ENCODE assay signal across 22 mouse cellular contexts in the genomic region with DNA sequence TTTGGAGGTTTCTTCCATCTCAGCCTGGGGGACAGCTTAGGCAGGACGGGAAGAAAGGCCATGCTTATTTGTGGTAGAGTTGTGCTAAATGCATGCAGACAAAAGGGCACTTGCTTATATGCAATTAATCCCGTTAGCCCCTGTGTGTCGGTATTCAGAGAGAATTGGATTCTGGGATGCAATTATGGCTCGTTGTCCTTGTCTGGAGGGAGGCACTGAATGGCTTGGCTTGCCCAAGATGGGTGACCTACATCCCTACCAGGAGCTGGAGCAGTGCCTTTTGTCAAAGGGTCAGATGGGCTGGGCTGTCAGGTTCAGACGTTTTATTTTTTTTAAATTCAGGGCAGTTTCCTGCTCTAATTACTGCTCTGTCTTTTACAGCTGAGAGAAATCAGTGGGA.
A peak's percentile ranks its signal among the peaks of the same experiment; 100 is the strongest.
DNase-seq lines count a peak whose midpoint lies in the region; ATAC-seq and TF ChIP-seq lines count a peak whose summit lies in the region.
"Had no signal": no experiment of that assay in that cellular context is flagged by ENCODE, and none has a peak within 500 bp of the region (broad histone marks: within the 10 kb centered on the region; RNA-seq: fewer than 3 reads in every experiment).

No protein-coding gene starts in this region.

- H3K4me2 ChIP-seq in forebrain, embryonic 16.5 days (ENCODE audit: low read length) = no peak overlapping the region
- H3K4me2 ChIP-seq in midbrain, embryonic 11.5 days = no peak overlapping the region
- H3K4me2 ChIP-seq in midbrain, postnatal 0 days (ENCODE audit: low read depth, low read length, poor library complexity, severe bottlenecking) = no peak overlapping the region
- H3K4me2 ChIP-seq: embryonic facial prominence, embryonic 12.5 days; hindbrain, embryonic 13.5 days had no signal

- intact Hi-C loops in heart, postnatal 14 days (cut with DNase I) = no loop called here

- no peaks in the 10 kb centered on the region for H3K9me3 ChIP-seq in forebrain, embryonic 16.5 days (ENCODE audit: control insufficient read depth, low read length)
- peaks cover 7% of the 10 kb centered on the region; the same call in 1 of the 2 replicates for H3K9me3 ChIP-seq in forebrain, embryonic 10.5 days
- no peaks in the 10 kb centered on the region; the same call in 1 of the 2 replicates for H3K9me3 ChIP-seq in midbrain, embryonic 11.5 days (ENCODE audit: control insufficient read depth, low read length)
- H3K9me3 ChIP-seq in midbrain, postnatal 0 days (ENCODE audit: low read length) = no peaks in the 10 kb centered on the region
- H3K9me3 ChIP-seq: embryonic facial prominence, embryonic 12.5 days; heart, embryonic 10.5 days had no signal

- H3K36me3 ChIP-seq in forebrain, embryonic 16.5 days (ENCODE audit: control insufficient read depth, insufficient read depth) = no peaks in the 10 kb centered on the region
- H3K36me3 ChIP-seq in forebrain, embryonic 10.5 days (replicated peaks) = no peaks in the 10 kb centered on the region
- H3K36me3 ChIP-seq in midbrain, embryonic 11.5 days (ENCODE audit: control insufficient read depth, insufficient read depth, low read length) = no peaks in the 10 kb centered on the region
- no peaks in the 10 kb centered on the region for H3K36me3 ChIP-seq in midbrain, postnatal 0 days (ENCODE audit: insufficient read depth, low read length)
- H3K36me3 ChIP-seq: embryonic facial prominence, embryonic 12.5 days; heart, embryonic 10.5 days; hindbrain, embryonic 13.5 days had no signal

- peak; percentile 2 for DNase-seq in cerebellum, adult 9-10 months
- no peak for DNase-seq in cerebellum, adult 8-10 months
- DNase-seq in forebrain, embryonic 10.5 days (ENCODE audit: extremely low spot score, low spot score) = no peak
- peak; percentile 37 for DNase-seq in midbrain, embryonic 11.5 days (ENCODE audit: low spot score, missing footprints)
- DNase-seq in midbrain, postnatal 0 days (ENCODE audit: low spot score) = no peak
- peak; percentile 84 for DNase-seq in retina, embryonic 14.5 days (ENCODE audit: low spot score)
- no peak for DNase-seq in heart, postnatal 14 days
- DNase-seq: adrenal gland, postnatal 14 days; B cell, adult 2 months; cerebellum, adult 18-20 months; cerebellum, postnatal 14 days; embryo, embryonic 11 days; gastrocnemius, postnatal 10 days; heart, adult 18-20 months; heart, postnatal 10 days had no signal

- ATAC-seq in forebrain, embryonic 16.5 days = 0 out of 2 replicates have a peak, but pooled peaks have one; percentile 33
- no peak for ATAC-seq in midbrain, embryonic 11.5 days (ENCODE audit: low FRiP score)
- ATAC-seq in midbrain, postnatal 0 days (ENCODE audit: low FRiP score) = no peak
- ATAC-seq: activated CD4-positive, CD25-positive, alpha-beta regulatory T cell, adult 4 months; intestine, postnatal 0 days; Patski had no signal

- peak overlapping the region; percentile 29; the same call in 1 of the 2 replicates for H3K27ac ChIP-seq in forebrain, embryonic 16.5 days (ENCODE audit: low read length)
- no peak overlapping the region for H3K27ac ChIP-seq in forebrain, embryonic 10.5 days
- H3K27ac ChIP-seq in midbrain, embryonic 11.5 days (ENCODE audit: low read depth, low read length) = no peak overlapping the region
- no peak overlapping the region for H3K27ac ChIP-seq in midbrain, postnatal 0 days (ENCODE audit: low read depth, low read length)
- H3K27ac ChIP-seq: embryonic facial prominence, embryonic 12.5 days; heart, embryonic 10.5 days; hindbrain, embryonic 13.5 days had no signal

- TF ChIP-seq CTCF in midbrain, postnatal 0 days (IDR thresholded peaks at IDR 0.05) = no peak

- no peak overlapping the region for H3K4me3 ChIP-seq in forebrain, embryonic 16.5 days (replicated peaks; ENCODE audit: low read length)
- no peak overlapping the region for H3K4me3 ChIP-seq in forebrain, embryonic 10.5 days
- no peak overlapping the region for H3K4me3 ChIP-seq in midbrain, embryonic 11.5 days (ENCODE audit: low read depth, low read length)
- H3K4me3 ChIP-seq in midbrain, postnatal 0 days (ENCODE audit: low read depth, low read length) = no peak overlapping the region
- H3K4me3 ChIP-seq: embryonic facial prominence, embryonic 12.5 days; heart, embryonic 10.5 days; hindbrain, embryonic 13.5 days had no signal

- no peaks in the 10 kb centered on the region for H3K27me3 ChIP-seq in forebrain, embryonic 16.5 days (replicated peaks; ENCODE audit: control insufficient read depth, insufficient read depth, low read length)
- peaks cover 78% of the 10 kb centered on the region for H3K27me3 ChIP-seq in forebrain, embryonic 10.5 days (ENCODE audit: poor library complexity, severe bottlenecking)
- peaks cover 2% of the 10 kb centered on the region; the same call in 1 of the 2 replicates for H3K27me3 ChIP-seq in midbrain, embryonic 11.5 days (ENCODE audit: control insufficient read depth, insufficient read depth, low read length)
- no peaks in the 10 kb centered on the region for H3K27me3 ChIP-seq in midbrain, postnatal 0 days (ENCODE audit: insufficient read depth, low read length)
- H3K27me3 ChIP-seq: embryonic facial prominence, embryonic 12.5 days; hindbrain, embryonic 13.5 days had no signal

- no peak overlapping the region for H3K9ac ChIP-seq in forebrain, embryonic 16.5 days (replicated peaks; ENCODE audit: low read depth, low read length)
- H3K9ac ChIP-seq in midbrain, embryonic 11.5 days (ENCODE audit: low read length) = no peak overlapping the region
- no peak overlapping the region for H3K9ac ChIP-seq in midbrain, postnatal 0 days (replicated peaks; ENCODE audit: low read length, poor library complexity, severe bottlenecking)
- H3K9ac ChIP-seq: embryonic facial prominence, embryonic 12.5 days; hindbrain, embryonic 13.5 days had no signal

- H3K4me1 ChIP-seq in forebrain, embryonic 16.5 days (replicated peaks; ENCODE audit: control insufficient read depth, insufficient read depth, low read length) = peaks cover 5% of the 10 kb centered on the region
- peaks cover 16% of the 10 kb centered on the region for H3K4me1 ChIP-seq in forebrain, embryonic 10.5 days
- no peaks in the 10 kb centered on the region for H3K4me1 ChIP-seq in midbrain, embryonic 11.5 days (ENCODE audit: control insufficient read depth, insufficient read depth, low read length)
- no peaks in the 10 kb centered on the region for H3K4me1 ChIP-seq in midbrain, postnatal 0 days (ENCODE audit: insufficient read depth, low read length)
- H3K4me1 ChIP-seq: embryonic facial prominence, embryonic 12.5 days; heart, embryonic 10.5 days; hindbrain, embryonic 13.5 days had no signal

- 3% methylated on average over 5 of the region's 5 CpGs for WGBS in forebrain, embryonic 16.5 days
- 16% methylated on average over 5 of the region's 5 CpGs for WGBS in forebrain, embryonic 10.5 days
- 35% methylated on average over 5 of the region's 5 CpGs for WGBS in midbrain, embryonic 11.5 days
- 24% methylated on average over 5 of the region's 5 CpGs for WGBS in midbrain, postnatal 0 days

Comparison
In these comparisons a context has a peak if more than half of its experiments do, and no peak if none do; other contexts are left out.
1. DNase-seq: peak in cerebellum, adult 9-10 months (single experiment), midbrain, embryonic 11.5 days (single experiment) and retina, embryonic 14.5 days (single experiment); none in cerebellum, adult 8-10 months (single experiment), forebrain, embryonic 10.5 days (single experiment), midbrain, postnatal 0 days (single experiment) and heart, postnatal 14 days (0 of 2).